8 mouse cellular contexts compared by ENCODE assay signal in genomic region chr13:24104611-24105339, GRCm38 (mm10).
DNase-seq lines count a peak whose midpoint lies in the region; ATAC-seq lines count a peak whose summit lies in the region.
"Not testable (repeated sequence)": the region's sequence is repeated elsewhere in the genome, so short reads cannot be mapped to it uniquely, and the experiment has no call there.

No protein-coding gene starts in this region.

- H3K27me3 ChIP-seq in forebrain, embryonic 13.5 days; hindbrain, embryonic 16.5 days (replicated peaks; ENCODE audit: control insufficient read depth, insufficient read depth, low read length); limb, embryonic 13.5 days; midbrain, embryonic 12.5 days; neural tube, embryonic 11.5 days (ENCODE audit: control insufficient read depth, insufficient read depth, low read length): not testable (repeated sequence)

- not testable (repeated sequence) for H3K36me3 ChIP-seq in forebrain, embryonic 13.5 days (ENCODE audit: poor library complexity, severe bottlenecking); hindbrain, embryonic 16.5 days (ENCODE audit: control insufficient read depth, insufficient read depth, low read length); midbrain, embryonic 12.5 days; neural tube, embryonic 11.5 days (ENCODE audit: control insufficient read depth, insufficient read depth, low read length)
- H3K36me3 ChIP-seq in limb, embryonic 13.5 days: peaks cover 14% of the 10 kb centered on the region; the same call in 1 of the 2 replicates

- DNase-seq in MN1 (ENCODE audit: low spot score): peak; percentile 43
- peak; percentile 29 for DNase-seq in heart, adult 11 months
- DNase-seq in neural tube, embryonic 11.5 days (ENCODE audit: low spot score): not testable (repeated sequence)
- DNase-seq in retina, postnatal 1 day: peak; percentile 8

- not testable (repeated sequence) for H3K9ac ChIP-seq in forebrain, embryonic 13.5 days; hindbrain, embryonic 16.5 days (ENCODE audit: low read depth, low read length); limb, embryonic 13.5 days; midbrain, embryonic 12.5 days (replicated peaks); neural tube, embryonic 11.5 days (ENCODE audit: low read length)

- peak; percentile 17; the same call in 1 of the 2 replicates for ATAC-seq in forebrain, embryonic 13.5 days
- peak; percentile 51; the same call in 1 of the 2 replicates for ATAC-seq in hindbrain, embryonic 16.5 days
- ATAC-seq in limb, embryonic 13.5 days (ENCODE audit: low FRiP score, low read depth): not testable (repeated sequence)
- peak; percentile 47; the same call in 1 of the 2 replicates for ATAC-seq in midbrain, embryonic 12.5 days (ENCODE audit: low FRiP score, low read depth)
- peak; percentile 63 for ATAC-seq in neural tube, embryonic 11.5 days (ENCODE audit: insufficient read depth, low FRiP score, low TSS enrichment)

- H3K4me1 ChIP-seq in forebrain, embryonic 13.5 days: peaks cover 42% of the 10 kb centered on the region
- H3K4me1 ChIP-seq in hindbrain, embryonic 16.5 days (ENCODE audit: control insufficient read depth, insufficient read depth, low read depth, low read length); midbrain, embryonic 12.5 days; neural tube, embryonic 11.5 days (ENCODE audit: control insufficient read depth, insufficient read depth, low read length): not testable (repeated sequence)
- peaks cover 28% of the 10 kb centered on the region for H3K4me1 ChIP-seq in limb, embryonic 13.5 days

- WGBS in forebrain, embryonic 13.5 days: 67% methylated on average over 9 of the region's 9 CpGs
- WGBS in hindbrain, embryonic 16.5 days: 60% methylated on average over 9 of the region's 9 CpGs
- 60% methylated on average over 9 of the region's 9 CpGs for WGBS in limb, embryonic 13.5 days
- WGBS in midbrain, embryonic 12.5 days: 69% methylated on average over 9 of the region's 9 CpGs
- WGBS in neural tube, embryonic 11.5 days: 71% methylated on average over 9 of the region's 9 CpGs

- H3K9me3 ChIP-seq in forebrain, embryonic 13.5 days (replicated peaks); hindbrain, embryonic 16.5 days (ENCODE audit: control insufficient read depth, low read length); limb, embryonic 13.5 days; midbrain, embryonic 12.5 days; neural tube, embryonic 11.5 days (ENCODE audit: control insufficient read depth, low read length): not testable (repeated sequence)

- H3K4me3 ChIP-seq in forebrain, embryonic 13.5 days; hindbrain, embryonic 16.5 days (ENCODE audit: low read length); limb, embryonic 13.5 days; midbrain, embryonic 12.5 days; neural tube, embryonic 11.5 days (ENCODE audit: low read depth, low read length): not testable (repeated sequence)

- not testable (repeated sequence) for H3K27ac ChIP-seq in forebrain, embryonic 13.5 days; hindbrain, embryonic 16.5 days (ENCODE audit: low read depth, low read length); midbrain, embryonic 12.5 days (replicated peaks); neural tube, embryonic 11.5 days (ENCODE audit: low read depth, low read length)
- H3K27ac ChIP-seq in limb, embryonic 13.5 days: 0 out of 2 replicates have a peak overlapping the region, but pooled peaks have one; percentile 58

- not testable (repeated sequence) for H3K4me2 ChIP-seq in forebrain, embryonic 13.5 days; hindbrain, embryonic 16.5 days (ENCODE audit: low read length); limb, embryonic 13.5 days (replicated peaks); midbrain, embryonic 12.5 days (replicated peaks); neural tube, embryonic 11.5 days (ENCODE audit: low read depth)
